Mouse (Mus musculus) MEL (cell line): ENCODE results near the gene Baz1a. TPM values are rescaled to one million over a fixed set of nuclear protein-coding genes. Genes with fewer than 3 reads are reported as not detected.

ENCODE experiments used
- DNase-seq: peaks from one replicate; pipeline ENCODE4 v3.0.0; 2011; ENCODE audit warnings: low read depth, low spot score
- H3K27ac ChIP-seq: 2 replicates; pipeline ENCODE4 v1.5.1; 2012; ENCODE audit warnings: low read depth, mild to moderate bottlenecking, control low read depth, low read length, moderate library complexity; ENCODE audit not compliant: control insufficient read depth
- H3K27me3 ChIP-seq, 2 experiments: fragments of 150-350 bp in 1 of 2; sonication (generic) in 1 of 2; 2 replicates each; pipeline ENCODE4 v1.6.1; 2012; ENCODE audit warnings: low read length in 2 of 2, mild to moderate bottlenecking in 2 of 2, improper control_type of control experiment in 1 of 2, moderate library complexity in 1 of 2; ENCODE audit not compliant: insufficient read depth in 2 of 2, control insufficient read depth in 1 of 2
- H3K36me3 ChIP-seq, 2 experiments: 2 replicates each; pipeline ENCODE4 v1.6.1; 2012 to 2014; ENCODE audit warnings: low read length in 2 of 2, improper control_type of control experiment in 1 of 2, inconsistent platforms in 1 of 2, mild to moderate bottlenecking in 1 of 2; ENCODE audit not compliant: insufficient read depth in 2 of 2, control insufficient read depth in 1 of 2
- H3K4me1 ChIP-seq, 2 experiments: fragments of 150-350 bp in 1 of 2; sonication (generic) in 1 of 2; 2 replicates each; pipeline ENCODE4 v1.6.1; 2012; ENCODE audit warnings: low read length in 2 of 2, improper control_type of control experiment in 1 of 2, mild to moderate bottlenecking in 1 of 2; ENCODE audit not compliant: insufficient read depth in 2 of 2, control insufficient read depth in 1 of 2
- H3K4me3 ChIP-seq, 2 experiments: fragments of 150-350 bp in 1 of 2; sonication (generic) in 1 of 2; 2 replicates each; pipeline ENCODE4 v1.5.1; 2012; ENCODE audit warnings: low read depth in 2 of 2, low read length in 2 of 2, mild to moderate bottlenecking in 2 of 2, moderate library complexity in 2 of 2, control low read depth in 1 of 2, improper control_type of control experiment in 1 of 2; ENCODE audit not compliant: control insufficient read depth in 1 of 2, insufficient read depth in 1 of 2
- H3K79me2 ChIP-seq: 2 replicates; pipeline ENCODE4 v1.6.1; 2012; ENCODE audit warnings: mild to moderate bottlenecking, low read length, moderate library complexity; ENCODE audit not compliant: control insufficient read depth, poor library complexity, insufficient read depth
- H3K9ac ChIP-seq: 2 replicates; pipeline ENCODE4 v1.6.1; 2012; ENCODE audit warnings: low read depth, mild to moderate bottlenecking, control low read depth, low read length, moderate library complexity; ENCODE audit not compliant: control insufficient read depth, poor library complexity, severe bottlenecking
- H3K9me3 ChIP-seq: fragments of 150-350 bp; sonication (generic); replicated peaks from 2 replicates; pipeline ENCODE4 v1.6.1; 2012; ENCODE audit warnings: mild to moderate bottlenecking, low read length, improper control_type of control experiment, moderate library complexity; ENCODE audit not compliant: insufficient read depth
- BHLHE40 ChIP-seq: IDR thresholded peaks from 2 replicates; pipeline ENCODE4 v1.6.1; 2012; ENCODE audit warnings: low read depth, mild to moderate bottlenecking, inconsistent platforms, low read length, improper control_type of control experiment, borderline replicate concordance
- CHD2 ChIP-seq: IDR thresholded peaks from 2 replicates; pipeline ENCODE4 v1.6.1; 2011; ENCODE audit warnings: low read length, improper control_type of control experiment
- ELF1 ChIP-seq: IDR thresholded peaks from 2 replicates; pipeline ENCODE4 v1.6.1; 2014; ENCODE audit warnings: low read depth, mild to moderate bottlenecking, inconsistent platforms, low read length, improper control_type of control experiment, moderate library complexity
- ETS1 ChIP-seq: IDR thresholded peaks from 2 replicates; pipeline ENCODE4 v1.6.1; 2012; ENCODE audit warnings: low read depth, mild to moderate bottlenecking, inconsistent platforms, low read length, improper control_type of control experiment, moderate library complexity
- GABPA ChIP-seq: IDR thresholded peaks from 2 replicates; pipeline ENCODE4 v1.6.1; 2012; ENCODE audit warnings: low read depth, mild to moderate bottlenecking, inconsistent platforms, low read length, improper control_type of control experiment, moderate library complexity
- GATA1 ChIP-seq: IDR thresholded peaks from 2 replicates; pipeline ENCODE4 v1.6.1; 2011; ENCODE audit warnings: low read depth, low read length, improper control_type of control experiment
- HCFC1 ChIP-seq: IDR thresholded peaks from 2 replicates; pipeline ENCODE4 v1.6.1; 2012; ENCODE audit warnings: low read depth, mild to moderate bottlenecking, inconsistent platforms, low read length, improper control_type of control experiment, moderate library complexity
- MAX ChIP-seq: IDR thresholded peaks from 2 replicates; pipeline ENCODE4 v1.6.1; 2011; ENCODE audit warnings: low read length, improper control_type of control experiment
- NELFE ChIP-seq: IDR thresholded peaks from 2 replicates; pipeline ENCODE4 v1.6.1; 2011; ENCODE audit warnings: low read depth, low read length, improper control_type of control experiment
- POLR2A ChIP-seq, 2 experiments: IDR thresholded peaks; 2 replicates each; pipeline ENCODE4 v1.6.1; 2011 to 2012; ENCODE audit warnings: low read length in 2 of 2, mild to moderate bottlenecking in 2 of 2, control low read depth in 1 of 2, improper control_type of control experiment in 1 of 2, low read depth in 1 of 2, moderate library complexity in 1 of 2; ENCODE audit not compliant: control insufficient read depth in 1 of 2, insufficient read depth in 1 of 2, poor library complexity in 1 of 2
- SIN3A ChIP-seq: IDR thresholded peaks from 2 replicates; pipeline ENCODE4 v1.6.1; 2012; ENCODE audit warnings: low read length, improper control_type of control experiment, inconsistent platforms
- UBTF ChIP-seq: IDR thresholded peaks from 2 replicates; pipeline ENCODE4 v1.6.1; 2012; ENCODE audit warnings: low read depth, mild to moderate bottlenecking, inconsistent platforms, low read length, improper control_type of control experiment, moderate library complexity, borderline replicate concordance; ENCODE audit not compliant: insufficient read depth
- USF1 ChIP-seq: IDR thresholded peaks from 2 replicates; pipeline ENCODE4 v1.6.1; 2014; ENCODE audit warnings: low read depth, mild to moderate bottlenecking, inconsistent platforms, low read length, improper control_type of control experiment, moderate library complexity
- ZKSCAN1 ChIP-seq: IDR thresholded peaks from 2 replicates; pipeline ENCODE4 v1.6.1; 2012; ENCODE audit warnings: low read depth, mild to moderate bottlenecking, inconsistent platforms, low read length, improper control_type of control experiment, moderate library complexity
- ZMIZ1 ChIP-seq: IDR thresholded peaks from 2 replicates; pipeline ENCODE4 v1.6.1; 2012; ENCODE audit warnings: low read depth, mild to moderate bottlenecking, inconsistent platforms, low read length, improper control_type of control experiment, moderate library complexity
- polyA plus RNA-seq, 2 experiments: library from polyadenylated mRNA; stranded (reverse) in 1 of 2; unstranded in 1 of 2; fragments of >175 nt in 1 of 2; fragments of >200 nt in 1 of 2; gene quantifications; 2 replicates each; pipeline versions ENCODE4 v1.2.1 to v1.2.4; 2012; ENCODE audit warnings: low replicate concordance in 2 of 2, low read depth in 1 of 2; ENCODE audit not compliant: insufficient read length in 2 of 2, insufficient read depth in 1 of 2, missing spikeins in 1 of 2
- total RNA-seq: library from RNA; depleted of rRNA; stranded (reverse); fragments of 300-350 nt; gene quantifications from 2 replicates; pipeline ENCODE4 v1.2.3, GENCODE M21; 2012

Baz1a gene
- total and polyA plus RNA-seq, 3 experiments: 39.8 to 203 (median 46.0) TPM

- TF ChIP-seq ZMIZ1 (no peak), GATA1 (peak; percentile 52), UBTF (no peak), BHLHE40 (no peak), ELF1 (no peak), GABPA (no peak)
Measured at GRCm38 (mm10) chr12:54876879-54877278, 137.3 kb downstream of the Baz1a start (continued).

DNA sequence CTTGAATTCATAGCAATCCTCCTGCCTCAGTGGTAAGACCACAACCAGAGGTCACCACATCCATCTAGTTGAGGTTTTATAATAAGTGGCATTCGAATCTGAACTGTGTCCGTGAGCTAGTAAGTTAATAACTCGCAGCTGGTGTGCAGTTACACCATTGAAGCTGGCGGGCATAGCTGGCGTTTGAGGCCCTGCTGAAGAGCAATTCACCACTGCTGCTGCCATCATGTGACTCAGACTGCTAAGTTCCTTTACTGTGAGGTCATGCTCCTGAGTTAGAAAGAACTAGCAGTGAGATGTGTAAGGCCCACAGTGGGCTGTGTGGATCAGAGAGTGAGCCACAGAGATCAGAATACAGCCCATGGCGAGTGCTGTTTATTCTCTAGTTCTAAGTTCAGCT lies 139.4 kb downstream of the Baz1a start:
- Histone ChIP-seq H3K9ac (no peak overlapping the region), H3K36me3 (peaks cover 0 to 3% of the 10 kb centered on the region in 2 experiments; a peak in 2 of 4 replicates)
- TF ChIP-seq CHD2: no peak
- no peak for TF ChIP-seq ELF1
- no peak for TF ChIP-seq ZKSCAN1
- TF ChIP-seq, all 39 proteins: peak for 0
- Histone ChIP-seq H3K79me2 (no peaks in the 10 kb centered on the region), H3K4me1 (peaks cover 0 to 5% of the 10 kb centered on the region in 2 experiments; a peak in 2 of 4 replicates), H3K9me3 (no peaks in the 10 kb centered on the region), H3K27me3 (no peaks in the 10 kb centered on the region), H3K27ac (no peak overlapping the region), H3K4me3 (no peak overlapping the region)
- no peak for DNase-seq

DNA sequence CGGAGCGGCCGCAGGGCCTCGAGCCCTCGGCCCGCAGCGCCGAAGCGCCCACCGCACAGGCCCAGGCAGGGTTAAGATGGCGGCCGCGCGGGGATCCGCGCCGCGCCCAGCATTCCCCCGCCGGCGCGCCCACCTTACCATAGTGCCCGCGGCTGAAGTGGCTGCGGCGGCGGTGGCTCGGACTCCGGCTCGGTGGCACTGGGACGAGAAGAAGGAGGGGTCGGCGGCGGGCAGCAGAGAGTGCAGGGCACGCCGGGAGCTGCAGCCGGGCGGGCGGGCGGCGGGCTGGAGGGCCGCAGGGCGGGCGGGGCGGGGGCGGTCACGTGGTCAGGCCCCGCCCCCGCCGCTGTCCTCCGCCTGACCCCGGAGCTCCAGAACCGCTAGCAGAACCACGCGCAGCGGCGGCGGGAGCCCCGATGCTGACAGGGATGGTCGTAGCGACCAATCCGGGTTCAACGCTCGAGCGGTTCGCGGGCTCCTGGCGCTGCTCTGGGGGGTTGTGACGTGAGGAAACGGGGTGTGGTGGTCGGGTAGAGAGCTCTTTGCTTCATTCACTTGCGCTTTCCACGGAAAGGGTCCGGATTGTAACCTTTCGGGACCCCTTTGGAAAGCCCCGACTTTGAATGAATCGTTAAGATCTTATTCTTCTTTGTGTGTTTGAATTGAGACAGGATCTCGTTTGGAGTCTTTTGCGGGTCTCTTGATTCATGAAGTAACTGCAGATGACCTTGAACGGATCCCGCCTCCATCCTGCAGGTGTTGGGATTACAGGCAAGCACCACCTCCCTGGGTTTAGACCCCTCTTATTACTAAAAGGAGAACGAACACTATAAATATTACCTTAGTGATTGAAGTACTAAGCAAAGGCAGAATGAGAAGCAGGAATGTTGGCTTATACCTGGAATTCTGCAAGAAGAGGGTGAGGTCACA lies 151.3 kb downstream of the Baz1a start, which contains the start of gene Cfl2:
TSS of gene Cfl2 (minus strand) at position 272 of the 930 bp plus-strand sequence.
- Histone ChIP-seq H3K9ac (peak within 1 kb of the TSS; percentile 99), H3K4me3 (peak within 1 kb of the TSS; percentile 98 to 100), H3K9me3 (no peaks in the 10 kb centered on the region), H3K36me3 (peaks cover 17 to 23% of the 10 kb centered on the region in 2 experiments), H3K27me3 (no peaks in the 10 kb centered on the region), H3K79me2 (peaks cover 19% of the 10 kb centered on the region), H3K4me1 (peaks cover 5 to 9% of the 10 kb centered on the region in 2 experiments; a peak in 3 of 4 replicates), H3K27ac (peak within 1 kb of the TSS; percentile 85)
- peak; percentile 79 for DNase-seq
- TF ChIP-seq GABPA (no peak), MAX (0 out of 2 replicates have a peak, but pooled peaks have one; percentile 9), NELFE (peak; percentile 35; the same call in 1 of the 2 replicates), SIN3A (0 out of 2 replicates have a peak, but pooled peaks have one; percentile 53), HCFC1 (peak; percentile 26; the same call in 1 of the 2 replicates), ETS1 (no peak), USF1 (peak; percentile 86), POLR2A (IDR thresholded peaks at IDR 0.05; ENCODE audit: control insufficient read depth in 1 of 2, insufficient read depth in 1 of 2, low read depth in 1 of 2, low read length in 2 of 2, poor library complexity in 1 of 2) (peak; percentile 35 to 64; a peak in 2 of 4 replicates)
